23 mouse cellular contexts compared by ENCODE assay signal in genomic region chr12:79364284-79364683, GRCm38 (mm10).
DNase-seq lines count a peak whose midpoint lies in the region; ATAC-seq and TF ChIP-seq lines count a peak whose summit lies in the region.
"Had no signal": no experiment of that assay in that cellular context is flagged by ENCODE, and none has a peak within 500 bp of the region (broad histone marks: within the 10 kb centered on the region; RNA-seq: fewer than 3 reads in every experiment).

No protein-coding gene starts in this region.

- no peaks in the 10 kb centered on the region for H3K4me1 ChIP-seq in liver, postnatal 0 days (ENCODE audit: insufficient read depth)
- peaks cover 10 to 15% of the 10 kb centered on the region in 2 experiments for H3K4me1 ChIP-seq in MEL (ENCODE audit: control insufficient read depth in 1 of 2, insufficient read depth in 2 of 2, low read length in 2 of 2)
- no peaks in the 10 kb centered on the region for H3K4me1 ChIP-seq in neural tube, embryonic 15.5 days

- peaks cover 6% of the 10 kb centered on the region for H3K9me3 ChIP-seq in liver, postnatal 0 days (ENCODE audit: low read length)
- H3K9me3 ChIP-seq in MEL (replicated peaks; ENCODE audit: insufficient read depth, low read length): no peaks in the 10 kb centered on the region
- no peaks in the 10 kb centered on the region for H3K9me3 ChIP-seq in neural tube, embryonic 15.5 days (replicated peaks)
- H3K9me3 ChIP-seq: G1E had no signal

- H3K4me2 ChIP-seq in liver, postnatal 0 days (ENCODE audit: low read depth, low read length): no peak overlapping the region
- H3K4me2 ChIP-seq in neural tube, embryonic 15.5 days: no peak overlapping the region

- no peak; the same call in 1 of the 2 replicates for TF ChIP-seq RAD21 in MEL (IDR thresholded peaks at IDR 0.05; ENCODE audit: low read depth, low read length)

- no peak overlapping the region for H3K9ac ChIP-seq in liver, postnatal 0 days (replicated peaks)
- H3K9ac ChIP-seq in MEL (ENCODE audit: control insufficient read depth, low read depth, low read length, poor library complexity, severe bottlenecking): no peak overlapping the region
- no peak overlapping the region for H3K9ac ChIP-seq in neural tube, embryonic 15.5 days (replicated peaks)

- no peak for DNase-seq in liver, postnatal 0 days
- no peak for DNase-seq in liver
- peak; percentile 33 for DNase-seq in MEL (ENCODE audit: low read depth, low spot score)
- DNase-seq in embryo, embryonic 9.5 days (ENCODE audit: extremely low spot score): no peak
- DNase-seq in urinary bladder, postnatal 25 days (ENCODE audit: low spot score): no peak
- DNase-seq: adrenal gland, adult 2 months; adrenal gland, adult 8-10 months; adrenal gland, postnatal 10 days; adrenal gland, postnatal 14 days; adrenal gland, postnatal 25 days; adrenal gland, postnatal 36 days; B cell, adult 2 months; cerebellum, adult 11 months; cerebellum, adult 11-12 months; cerebellum, adult 18-20 months had no signal

- H3K79me2 ChIP-seq in MEL (ENCODE audit: control insufficient read depth, insufficient read depth, low read length, poor library complexity): no peaks in the 10 kb centered on the region

- H3K36me3 ChIP-seq in liver, postnatal 0 days (replicated peaks; ENCODE audit: insufficient read depth, low read length): no peaks in the 10 kb centered on the region
- H3K36me3 ChIP-seq in MEL (ENCODE audit: control insufficient read depth in 1 of 2, insufficient read depth in 2 of 2, low read length in 2 of 2): peaks cover 0 to 22% of the 10 kb centered on the region in 2 experiments; a peak in 2 of 4 replicates
- no peaks in the 10 kb centered on the region for H3K36me3 ChIP-seq in neural tube, embryonic 15.5 days

- TF ChIP-seq POLR2A in MEL (IDR thresholded peaks at IDR 0.05; ENCODE audit: control insufficient read depth in 1 of 2, insufficient read depth in 1 of 2, low read depth in 1 of 2, low read length in 2 of 2, poor library complexity in 1 of 2): no peak

- H3K27me3 ChIP-seq in liver, postnatal 0 days (ENCODE audit: insufficient read depth, low read length): no peaks in the 10 kb centered on the region
- no peaks in the 10 kb centered on the region for H3K27me3 ChIP-seq in MEL (ENCODE audit: control insufficient read depth in 1 of 2, insufficient read depth in 2 of 2, low read length in 2 of 2)
- H3K27me3 ChIP-seq in neural tube, embryonic 15.5 days (replicated peaks): no peaks in the 10 kb centered on the region
- H3K27me3 ChIP-seq: CH12.LX, Patski had no signal

- no peak overlapping the region for H3K27ac ChIP-seq in liver, postnatal 0 days (ENCODE audit: low read depth)
- H3K27ac ChIP-seq in MEL (ENCODE audit: control insufficient read depth, low read depth, low read length): peak overlapping the region; percentile 39
- no peak overlapping the region for H3K27ac ChIP-seq in neural tube, embryonic 15.5 days (replicated peaks)

- ATAC-seq in liver, postnatal 0 days: no peak
- peak; percentile 59 for ATAC-seq in megakaryocyte progenitor cell, adult 5-6 weeks (replicated peaks; ENCODE audit: poor library complexity)
- peak; percentile 72 for ATAC-seq in megakaryocyte-erythroid progenitor cell, adult 5-6 weeks (replicated peaks; ENCODE audit: low FRiP score, low TSS enrichment, poor library complexity, severe bottlenecking)
- no peak for ATAC-seq in neural tube, embryonic 15.5 days (ENCODE audit: low FRiP score)
- ATAC-seq: activated CD4-positive, CD25-positive, alpha-beta regulatory T cell, adult 4 months; CD4-positive, CD25-positive, alpha-beta regulatory T cell, adult 4 months; Patski had no signal

- WGBS in liver, postnatal 0 days (ENCODE audit: insufficient replicate concordance): 73% methylated on average over 2 of the region's 2 CpGs
- 89% methylated on average over 2 of the region's 2 CpGs for WGBS in neural tube, embryonic 15.5 days

- peak; percentile 57 for TF ChIP-seq EP300 in liver, postnatal 0 days (IDR thresholded peaks at IDR 0.05; ENCODE audit: low read depth)
- TF ChIP-seq EP300 in MEL (IDR thresholded peaks at IDR 0.05; ENCODE audit: low read depth in 1 of 2, low read length in 2 of 2): peak; percentile 43 to 78; a peak in 3 of 4 replicates

- no peak for TF ChIP-seq CTCF in liver, postnatal 0 days (IDR thresholded peaks at IDR 0.05; ENCODE audit: low read depth)
- no peak for TF ChIP-seq CTCF in MEL (IDR thresholded peaks at IDR 0.05 in 2 of 3, conservative IDR thresholded peaks at IDR 0.05 in 1 of 3; ENCODE audit: control insufficient read depth in 1 of 3, insufficient read depth in 1 of 3, low read depth in 2 of 3, low read length in 3 of 3, poor library complexity in 1 of 3, severe bottlenecking in 1 of 3)

- no peak overlapping the region for H3K4me3 ChIP-seq in liver, postnatal 0 days (ENCODE audit: low read depth, low read length)
- no peak overlapping the region for H3K4me3 ChIP-seq in MEL (ENCODE audit: control insufficient read depth in 1 of 2, insufficient read depth in 1 of 2, low read depth in 2 of 2, low read length in 2 of 2)
- no peak overlapping the region for H3K4me3 ChIP-seq in neural tube, embryonic 15.5 days (replicated peaks)

TF ChIP-seq in MEL, 35 proteins besides CTCF, POLR2A, EP300 and RAD21:
- TF ChIP-seq BHLHE40 (IDR thresholded peaks at IDR 0.05; ENCODE audit: borderline replicate concordance, low read depth, low read length) (no peak), ELF1 (IDR thresholded peaks at IDR 0.05; ENCODE audit: low read depth, low read length) (no peak), MAZ (IDR thresholded peaks at IDR 0.05; ENCODE audit: low read depth, low read length) (no peak), ZNF384 (IDR thresholded peaks at IDR 0.05; ENCODE audit: low read depth, low read length) (peak; percentile 54; the same call in 1 of the 2 replicates), CHD1 (IDR thresholded peaks at IDR 0.05; ENCODE audit: low read depth, low read length) (no peak), KAT2A (conservative IDR thresholded peaks at IDR 0.05; ENCODE audit: low read depth, low read length) (no peak), MAX (IDR thresholded peaks at IDR 0.05; ENCODE audit: low read length) (no peak), RCOR1 (IDR thresholded peaks at IDR 0.05; ENCODE audit: low read depth, low read length) (no peak), TCF12 (IDR thresholded peaks at IDR 0.05; ENCODE audit: low read depth, low read length) (peak; percentile 44; the same call in 1 of the 2 replicates), GABPA (IDR thresholded peaks at IDR 0.05; ENCODE audit: low read depth, low read length) (no peak), MXI1 (IDR thresholded peaks at IDR 0.05; ENCODE audit: low read depth, low read length) (peak; percentile 22; the same call in 1 of the 2 replicates), MYB (IDR thresholded peaks at IDR 0.05; ENCODE audit: low read depth, low read length) (peak; percentile 58), TAL1 (IDR thresholded peaks at IDR 0.05; ENCODE audit: low read length) (peak; percentile 22), POLR2AphosphoS5 (IDR thresholded peaks at IDR 0.05; ENCODE audit: borderline replicate concordance, low read depth, low read length) (no peak), GATA1 (IDR thresholded peaks at IDR 0.05; ENCODE audit: low read depth, low read length) (peak; percentile 19; the same call in 1 of the 2 replicates), MEF2A (IDR thresholded peaks at IDR 0.05; ENCODE audit: extremely low read depth, insufficient replicate concordance, low read depth, low read length, poor library complexity, severe bottlenecking) (no peak), ZKSCAN1 (IDR thresholded peaks at IDR 0.05; ENCODE audit: low read depth, low read length) (no peak), USF1 (IDR thresholded peaks at IDR 0.05; ENCODE audit: low read depth, low read length) (peak; percentile 80), MYC (IDR thresholded peaks at IDR 0.05; ENCODE audit: low read depth, low read length) (0 out of 2 replicates have a peak, but pooled peaks have one; percentile 17), MAFK (IDR thresholded peaks at IDR 0.05; ENCODE audit: borderline replicate concordance, low read depth, low read length) (no peak), TBP (IDR thresholded peaks at IDR 0.05; ENCODE audit: low read depth, low read length) (no peak), NRF1 (IDR thresholded peaks at IDR 0.05; ENCODE audit: insufficient read depth, low read depth, low read length, poor library complexity, severe bottlenecking) (no peak), SIN3A (IDR thresholded peaks at IDR 0.05; ENCODE audit: low read length) (peak; percentile 48), ZMIZ1 (IDR thresholded peaks at IDR 0.05; ENCODE audit: low read depth, low read length) (no peak), SMC3 (IDR thresholded peaks at IDR 0.05; ENCODE audit: low read depth, low read length) (no peak), POLR2AphosphoS2 (IDR thresholded peaks at IDR 0.05; ENCODE audit: low read length) (no peak), ETS1 (IDR thresholded peaks at IDR 0.05; ENCODE audit: low read depth, low read length) (peak; percentile 66), JUND (IDR thresholded peaks at IDR 0.05; ENCODE audit: low read depth, low read length) (no peak), NELFE (IDR thresholded peaks at IDR 0.05; ENCODE audit: low read depth, low read length) (no peak), USF2 (IDR thresholded peaks at IDR 0.05; ENCODE audit: borderline replicate concordance in 1 of 2, insufficient read depth in 1 of 2, low read depth in 1 of 2, low read length in 2 of 2) (no peak), E2F4 (IDR thresholded peaks at IDR 0.05; ENCODE audit: borderline replicate concordance, low read depth, low read length) (no peak), UBTF (IDR thresholded peaks at IDR 0.05; ENCODE audit: borderline replicate concordance, insufficient read depth, low read depth, low read length) (no peak)
TF ChIP-seq in MEL: peak in this region for 10.

Comparison
In these comparisons a context has a peak if more than half of its experiments do, and no peak if none do; other contexts are left out.
1. ATAC-seq: peak in megakaryocyte progenitor cell, adult 5-6 weeks (single experiment) and megakaryocyte-erythroid progenitor cell, adult 5-6 weeks (single experiment); none in liver, postnatal 0 days (single experiment) and neural tube, embryonic 15.5 days (single experiment).